Mouse (Mus musculus) liver, adult 2 months (tissue): ENCODE results near the gene Mmp9.

Experiments
- CTCF ChIP-seq: fragments of 200-500 bp; IDR thresholded peaks from 2 replicates; pipeline ENCODE4 v1.5.1; 2011; ENCODE audit warnings: low read depth, low read length, control low read depth
- POLR2A ChIP-seq: fragments of 200-500 bp; IDR thresholded peaks from 2 replicates; pipeline ENCODE4 v1.6.1; 2011; ENCODE audit warnings: low read length, control low read depth; ENCODE audit not compliant: insufficient read depth; ENCODE audit errors: extremely low read depth

DNA sequence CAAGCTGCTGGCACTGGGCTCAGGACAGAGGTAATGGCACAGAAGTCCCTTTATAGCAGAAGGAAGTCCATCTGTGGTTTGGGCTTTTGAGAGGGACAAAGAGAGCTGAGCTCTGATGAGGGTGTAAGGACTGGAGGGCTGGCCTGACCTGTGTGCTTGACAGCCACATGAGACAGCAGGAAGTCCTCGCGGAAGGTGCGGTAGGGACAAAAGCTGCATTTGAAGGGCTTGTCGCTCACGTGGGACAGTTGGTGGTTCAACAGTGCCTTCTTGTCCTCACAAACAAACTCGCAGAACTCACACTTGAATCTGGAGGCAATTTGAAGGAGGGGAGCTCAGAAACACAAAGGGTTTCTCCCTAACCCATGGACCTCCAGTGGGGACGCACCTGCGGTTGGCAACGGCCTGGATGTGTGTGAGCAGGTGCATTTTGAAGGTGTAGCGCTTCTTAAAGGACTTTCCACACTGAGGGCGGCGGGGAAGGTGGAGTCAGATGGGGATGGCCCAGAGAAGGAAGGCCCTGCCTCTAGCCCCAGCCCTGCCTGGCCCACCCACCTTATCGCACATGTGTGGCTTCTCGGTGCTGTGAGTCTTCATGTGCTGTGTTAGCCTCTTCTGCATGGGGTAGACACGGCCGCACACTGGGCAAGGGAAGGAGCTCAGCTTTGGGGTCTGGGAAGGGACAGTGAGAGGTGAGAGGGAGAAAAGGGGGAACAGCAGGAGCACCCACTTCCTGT, 40.7 kb upstream of the Mmp9 start:
- TF ChIP-seq POLR2A = no peak
- no peak for TF ChIP-seq CTCF
